Mouse (Mus musculus) liver (tissue): ENCODE measurements around the gene Pigu.

Experiments used
- DNase-seq: peaks from one replicate; pipeline ENCODE4 v3.0.0-alpha.2; 2020; ENCODE audit warnings: mixed read lengths

The Pigu gene

GRCm38 (mm10) chr2:155356971-155357591, at the start of gene Pigu:
Pigu (minus strand) TSS chr2:155357430.
- DNase-seq, result peak; percentile 93

- DNase-seq, result no peak
Observed at GRCm38 (mm10) chr2:155404635-155405034, 47.4 kb upstream of the Pigu start.

- no peak for DNase-seq
Observed at GRCm38 (mm10) chr2:155401926-155402325, 44.7 kb upstream of the Pigu start.

GRCm38 (mm10) chr2:155400276-155400675, 43.0 kb upstream of the Pigu start:
- DNase-seq, result no peak

- no peak for DNase-seq
Observed at GRCm38 (mm10) chr2:155394586-155394985, 37.4 kb upstream of the Pigu start.

GRCm38 (mm10) chr2:155388573-155388972, 31.3 kb upstream of the Pigu start:
- DNase-seq, result no peak

- no peak for DNase-seq
Observed at GRCm38 (mm10) chr2:155387052-155387451, 29.8 kb upstream of the Pigu start.

- DNase-seq, result no peak
Observed at GRCm38 (mm10) chr2:155386534-155386899, 29.3 kb upstream of the Pigu start.

GRCm38 (mm10) chr2:155385731-155386533, 28.7 kb upstream of the Pigu start:
- no peak for DNase-seq

- peak; percentile 79 for DNase-seq
Observed at GRCm38 (mm10) chr2:155385090-155385489, 27.9 kb upstream of the Pigu start.

- DNase-seq, result no peak
Observed at GRCm38 (mm10) chr2:155382791-155383438, 25.7 kb upstream of the Pigu start.

- DNase-seq, result no peak
Observed at GRCm38 (mm10) chr2:155382332-155382700, 25.1 kb upstream of the Pigu start.

- peak; percentile 96 for DNase-seq
Observed at GRCm38 (mm10) chr2:155381643-155382331, 24.6 kb upstream of the Pigu start.

GRCm38 (mm10) chr2:155381060-155381437, 23.8 kb upstream of the Pigu start:
- DNase-seq, result no peak

GRCm38 (mm10) chr2:155380261-155381059, 23.2 kb upstream of the Pigu start, which contains the start of gene Trp53inp2:
Trp53inp2 (plus strand) TSS chr2:155381059.
- no peak for DNase-seq

GRCm38 (mm10) chr2:155376191-155376590, 19.0 kb upstream of the Pigu start:
- no peak for DNase-seq

GRCm38 (mm10) chr2:155374521-155374920, 17.3 kb upstream of the Pigu start:
- no peak for DNase-seq

- no peak for DNase-seq
Observed at GRCm38 (mm10) chr2:155373886-155374285, 16.7 kb upstream of the Pigu start.

- no peak for DNase-seq
Observed at GRCm38 (mm10) chr2:155373302-155373701, 16.1 kb upstream of the Pigu start.

- DNase-seq, result no peak
Observed at GRCm38 (mm10) chr2:155372451-155372850, 15.2 kb upstream of the Pigu start.

GRCm38 (mm10) chr2:155369333-155369883, 12.2 kb upstream of the Pigu start:
- DNase-seq, result peak; percentile 38

- no peak for DNase-seq
Observed at GRCm38 (mm10) chr2:155367635-155368284, 10.5 kb upstream of the Pigu start.
